Mouse (Mus musculus): ENCODE data around the gene Tmem60.

Gene Tmem60

GRCm38 (mm10) chr5:20906191-20906590 lies 24.2 kb downstream of the Tmem60 start:
- DNase-seq (ENCODE audit: extremely low spot score, low spot score): no peak

GRCm38 (mm10) chr5:20911741-20912140 lies 29.8 kb downstream of the Tmem60 start:
- no peak for DNase-seq (ENCODE audit: extremely low spot score, low spot score)

- peak; percentile 58 for DNase-seq (ENCODE audit: extremely low spot score, low spot score)
Observed at GRCm38 (mm10) chr5:20913372-20914275, 31.6 kb downstream of the Tmem60 start.

- no peak for DNase-seq (ENCODE audit: extremely low spot score, low spot score)
Observed at GRCm38 (mm10) chr5:20918967-20919366, 37.0 kb downstream of the Tmem60 start.

GRCm38 (mm10) chr5:20919566-20919965 lies 37.6 kb downstream of the Tmem60 start:
- no peak for DNase-seq (ENCODE audit: extremely low spot score, low spot score)

- DNase-seq (ENCODE audit: extremely low spot score, low spot score): no peak
Observed at GRCm38 (mm10) chr5:20924608-20925007, 42.6 kb downstream of the Tmem60 start.

GRCm38 (mm10) chr5:20925451-20925850 lies 43.5 kb downstream of the Tmem60 start:
- DNase-seq (ENCODE audit: extremely low spot score, low spot score): no peak

GRCm38 (mm10) chr5:20929669-20930151 lies 47.7 kb downstream of the Tmem60 start:
- DNase-seq (ENCODE audit: extremely low spot score, low spot score): no peak

GRCm38 (mm10) chr5:20930430-20930829 lies 48.4 kb downstream of the Tmem60 start:
- no peak for DNase-seq (ENCODE audit: extremely low spot score, low spot score)

- DNase-seq (ENCODE audit: extremely low spot score, low spot score): no peak
Observed at GRCm38 (mm10) chr5:20931300-20931699, 49.3 kb downstream of the Tmem60 start.

- no peak for DNase-seq (ENCODE audit: extremely low spot score, low spot score)
Observed at GRCm38 (mm10) chr5:20932585-20932984, 50.6 kb downstream of the Tmem60 start.

GRCm38 (mm10) chr5:20935934-20936333 lies 53.9 kb downstream of the Tmem60 start:
- DNase-seq (ENCODE audit: extremely low spot score, low spot score): no peak

All from neural tube, embryonic 10.5 days (tissue).